Mouse (Mus musculus) adrenal gland, postnatal 25 days (tissue): ENCODE measurements around the gene Mapk1ip1l. TPM values are rescaled to one million over a fixed set of nuclear protein-coding genes. Genes with fewer than 3 reads are reported as not detected.
A peak's percentile ranks its signal among the peaks of the same experiment; 100 is the strongest.

Experiments used
- DNase-seq: peaks from one replicate; pipeline ENCODE4 v3.0.0; 2021; ENCODE audit warnings: mixed read lengths
- long read RNA-seq: library from polyadenylated mRNA; stranded (forward); transcript quantifications from one replicate; pipeline ENCODE4 v2.0.0, GENCODE M21; 2021
- total RNA-seq: library from RNA; stranded (reverse); gene quantifications from 2 replicates; pipeline ENCODE4 v1.2.3, GENCODE M21; 2021

Gene Mapk1ip1l
- total RNA-seq, result 60.6 and 77.5 TPM in 2 replicates
- long read RNA-seq, full-length matches to known transcripts, result 4 of 20 reads
- long read RNA-seq, partial matches to known transcripts, result 13 of 20 reads
- long read RNA-seq, other reads (novel, unspliced or antisense), result 3 of 20 reads

DNA sequence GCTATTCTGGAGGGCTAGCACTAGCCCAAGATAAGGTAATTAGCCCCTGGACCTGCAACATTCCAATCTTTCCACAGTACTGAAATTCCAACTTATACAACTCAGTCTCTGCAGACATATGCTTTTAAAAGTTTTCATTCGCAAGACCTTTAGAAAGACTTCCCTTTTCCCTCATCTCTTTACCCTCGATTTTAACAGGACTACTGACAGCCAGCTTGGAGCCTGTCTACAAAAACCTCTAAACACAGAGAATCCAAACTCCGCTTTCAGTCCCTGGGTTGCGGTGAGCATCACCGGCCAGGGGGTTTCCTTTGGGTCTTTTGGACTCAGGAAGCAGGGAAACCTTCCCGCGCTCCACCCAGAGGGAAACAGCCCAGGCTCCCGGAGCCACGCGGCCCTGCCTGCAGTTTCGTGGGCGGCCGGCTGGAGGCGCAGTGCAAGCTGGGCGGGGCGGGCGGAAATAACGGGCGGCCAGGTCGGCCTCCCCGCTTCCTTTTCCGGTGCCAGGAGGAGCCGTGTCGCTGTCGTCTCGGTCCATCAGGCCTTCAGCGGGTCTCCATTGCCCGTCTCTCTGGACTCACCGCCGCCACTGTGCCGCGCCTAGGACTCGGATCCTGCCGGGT, at the start of gene Mapk1ip1l:
TSS of gene Mapk1ip1l (plus strand) at position 482 of the 623 bp plus-strand sequence.
- peak; percentile 94 for DNase-seq

DNA sequence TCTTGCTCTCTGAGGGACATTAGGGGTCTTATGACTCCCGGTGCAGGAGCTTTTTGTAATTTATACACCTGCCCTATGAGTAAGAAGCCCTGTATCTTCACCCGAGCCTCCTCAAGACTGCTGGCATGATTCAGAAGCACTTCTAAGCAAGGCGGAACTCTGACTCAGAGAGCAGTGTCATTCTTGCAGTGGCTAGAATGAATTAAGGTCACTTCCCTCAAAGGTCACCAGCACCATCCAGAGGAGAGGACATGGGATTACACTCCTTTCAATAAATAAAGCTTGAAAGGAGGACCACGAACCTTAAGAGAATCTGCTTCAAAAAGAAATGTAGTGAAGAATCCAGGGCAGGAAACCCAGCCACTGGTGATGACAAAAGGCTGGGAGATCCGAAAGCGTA, 48.2 kb upstream of the Mapk1ip1l start:
- peak; percentile 15 for DNase-seq

DNA sequence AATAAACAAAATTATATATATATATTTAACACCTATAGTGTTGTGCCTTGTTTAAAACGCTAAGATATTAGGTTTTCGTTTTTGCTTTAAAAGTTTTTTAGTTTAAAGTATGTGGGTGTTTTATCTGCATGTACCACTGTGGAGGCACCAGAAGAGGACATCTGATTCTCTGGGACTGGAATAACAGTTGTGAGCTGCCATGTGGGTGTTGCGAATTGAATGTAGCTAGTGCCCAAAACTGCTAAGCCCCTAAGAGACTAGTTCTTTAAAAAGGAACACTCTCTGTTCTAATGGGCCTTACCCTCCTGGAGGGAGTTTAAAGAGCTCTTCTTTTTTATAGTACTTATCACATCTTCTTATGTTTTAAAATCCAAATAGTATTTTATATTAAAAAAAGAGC, 33.2 kb upstream of the Mapk1ip1l start:
- DNase-seq, result no peak

DNA sequence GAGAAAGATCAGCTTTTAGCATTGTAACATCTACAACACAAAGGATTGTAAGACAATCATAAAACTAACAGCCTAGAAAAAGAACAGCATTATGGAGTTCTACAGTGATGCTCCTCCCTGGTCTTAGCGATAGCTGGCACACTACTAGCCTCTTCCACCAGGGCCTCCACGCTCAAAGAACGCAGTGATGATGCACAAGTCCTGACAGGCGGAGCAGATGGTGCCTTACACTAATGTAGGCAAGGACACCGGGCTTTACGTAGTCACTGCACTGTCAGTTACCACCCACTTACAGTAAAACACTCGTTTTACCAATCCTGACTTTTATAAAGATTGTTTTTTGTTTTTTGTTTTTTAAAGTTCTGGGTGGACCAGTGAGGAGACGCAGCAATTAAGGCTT, 32.2 kb upstream of the Mapk1ip1l start:
- no peak for DNase-seq

DNA sequence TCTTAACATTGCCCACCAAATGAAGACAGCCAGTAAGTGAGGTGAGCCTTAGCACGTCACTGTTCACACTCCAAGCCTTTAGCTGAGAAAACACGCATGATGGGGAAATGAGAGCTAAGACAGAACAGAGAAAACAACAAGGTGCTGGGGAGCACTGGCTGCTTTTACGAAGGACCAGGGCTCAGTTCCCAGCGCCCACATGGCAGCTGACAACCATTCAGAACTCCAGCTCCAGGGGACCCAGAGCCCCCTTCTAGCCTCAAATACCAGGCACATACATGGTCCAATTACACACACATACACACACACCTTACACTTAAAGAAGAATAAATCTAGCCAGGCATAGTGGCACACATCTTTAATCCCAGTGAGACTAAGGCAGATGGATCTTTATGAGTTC, 29.0 kb upstream of the Mapk1ip1l start:
- DNase-seq, result no peak

DNA sequence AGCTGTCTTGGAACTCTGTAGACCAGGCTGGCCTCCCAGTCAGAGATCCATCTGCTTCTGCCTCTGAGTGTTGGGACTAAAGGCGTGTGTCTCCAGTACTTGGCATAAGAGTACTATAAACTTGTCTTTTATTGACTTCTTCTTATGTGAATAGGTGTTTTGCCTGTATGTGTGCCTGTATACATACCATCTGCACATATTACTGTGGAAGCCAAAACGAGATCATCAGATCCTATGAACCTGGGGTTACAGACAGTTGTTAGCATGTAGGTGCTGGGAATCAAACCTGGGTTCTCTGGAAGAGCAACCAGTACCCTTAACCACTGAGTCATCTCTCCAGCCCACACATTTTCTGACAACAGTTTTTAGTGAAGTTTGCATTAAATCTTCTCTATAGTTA, 28.4 kb upstream of the Mapk1ip1l start:
- DNase-seq, result no peak

DNA sequence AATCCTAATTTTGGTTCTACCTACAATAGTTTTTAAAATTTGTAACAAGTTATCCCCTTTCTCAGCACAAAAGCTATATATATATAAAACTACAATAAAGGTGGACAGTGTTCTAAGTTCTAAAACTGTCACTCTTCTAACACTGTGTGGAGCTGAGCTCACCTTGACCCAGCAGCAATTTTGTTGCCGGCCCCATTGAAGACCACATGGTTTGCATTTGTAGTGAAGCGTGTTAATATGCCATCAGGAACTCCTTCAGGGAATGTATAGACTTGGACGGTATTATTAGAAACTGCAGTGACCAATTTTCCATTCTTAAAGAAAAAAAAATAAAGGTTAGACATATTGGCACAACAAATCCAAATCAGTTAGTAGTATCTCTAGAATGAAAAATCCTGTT, 24.3 kb upstream of the Mapk1ip1l start:
- DNase-seq, result no peak

DNA sequence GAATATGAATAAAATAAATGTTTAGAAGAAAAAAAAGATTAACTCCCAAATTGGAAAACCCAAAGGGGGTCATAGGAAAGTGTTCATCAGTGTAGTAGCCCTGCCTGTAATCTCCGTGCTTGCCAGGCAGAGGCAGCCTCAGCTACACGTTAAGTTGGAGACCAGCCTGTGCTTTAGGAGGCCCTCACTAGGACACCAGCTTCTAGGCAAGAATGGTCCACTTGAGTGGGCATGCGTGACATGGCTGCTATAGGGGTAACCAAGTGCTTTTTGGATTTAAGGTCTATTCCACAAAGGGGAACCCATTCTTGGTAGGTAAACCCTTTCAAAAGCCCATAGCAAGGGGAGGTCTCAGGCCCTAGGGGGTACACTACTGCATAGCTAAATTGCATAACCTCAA, 22.6 kb upstream of the Mapk1ip1l start:
- no peak for DNase-seq

DNA sequence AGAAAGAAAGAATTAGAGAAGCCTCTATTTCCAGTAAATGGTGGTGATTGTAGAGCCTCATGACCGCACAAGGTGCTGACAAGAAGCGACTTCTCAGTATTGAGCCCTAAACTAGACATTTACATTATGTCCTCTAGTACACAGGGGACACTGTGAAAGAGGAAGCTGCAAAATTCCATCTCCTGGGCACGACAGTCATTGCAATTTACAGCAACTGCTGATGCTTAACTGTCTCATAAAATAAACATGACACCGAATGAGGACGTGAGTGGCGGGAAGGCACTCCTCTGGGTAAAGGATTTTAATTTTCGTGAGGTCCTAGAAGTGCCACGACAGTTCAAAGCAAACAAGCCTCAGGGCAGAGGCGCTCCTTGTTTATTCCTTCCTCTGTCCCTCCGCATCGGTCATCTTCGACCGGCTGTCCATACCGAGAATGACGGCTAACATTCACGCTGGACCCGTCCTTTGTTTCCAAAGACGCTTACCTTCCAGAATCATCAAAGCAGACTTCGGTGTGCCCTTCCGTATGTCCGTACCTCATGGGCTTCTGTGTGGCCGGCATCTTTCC, 21.9 kb upstream of the Mapk1ip1l start:
- no peak for DNase-seq

DNA sequence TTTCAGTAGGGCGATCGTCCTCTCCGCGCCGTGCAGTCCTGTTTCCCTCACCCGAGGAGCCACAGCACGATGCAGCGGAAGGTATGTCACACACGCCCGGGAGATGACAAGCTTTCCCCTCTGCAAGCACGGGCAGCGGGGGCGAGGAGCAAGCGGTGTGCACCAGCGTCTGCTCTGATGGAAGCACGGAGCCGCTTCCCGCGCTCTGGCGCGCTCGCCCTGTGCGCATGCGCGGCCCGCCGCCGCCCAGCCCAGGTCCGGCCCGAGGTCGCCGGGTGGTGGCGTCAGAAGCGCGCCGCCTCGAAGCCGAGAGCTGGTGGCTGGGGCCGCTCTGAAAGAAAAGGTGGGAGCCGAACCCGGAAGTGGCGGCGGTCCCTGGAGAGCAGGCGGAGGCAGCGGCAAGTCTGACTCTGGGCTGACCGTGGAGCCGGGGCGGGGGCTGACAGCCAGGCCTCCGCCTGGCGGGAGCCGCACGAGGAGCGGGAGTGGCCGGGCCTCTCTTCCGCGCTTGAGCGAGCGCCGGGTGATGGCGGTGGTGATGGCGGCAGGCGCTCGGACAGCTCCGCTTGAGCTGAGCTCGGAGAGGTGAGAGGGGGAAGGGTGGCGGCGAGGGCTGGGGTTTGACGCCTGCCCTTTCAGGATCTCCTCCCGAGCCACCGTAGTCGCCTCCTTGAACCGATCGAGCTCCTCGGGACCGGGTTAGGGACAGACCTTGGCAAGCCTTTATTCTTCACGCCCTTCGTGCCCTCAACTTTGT, 21.3 kb upstream of the Mapk1ip1l start, which contains the start of the genes Wdhd1 and Socs4:
TSS of gene Wdhd1 (minus strand) at position 221 of the 757 bp plus-strand sequence.
TSS of gene Socs4 (plus strand) at position 295 of the 757 bp plus-strand sequence.
- peak; percentile 96 for DNase-seq

DNA sequence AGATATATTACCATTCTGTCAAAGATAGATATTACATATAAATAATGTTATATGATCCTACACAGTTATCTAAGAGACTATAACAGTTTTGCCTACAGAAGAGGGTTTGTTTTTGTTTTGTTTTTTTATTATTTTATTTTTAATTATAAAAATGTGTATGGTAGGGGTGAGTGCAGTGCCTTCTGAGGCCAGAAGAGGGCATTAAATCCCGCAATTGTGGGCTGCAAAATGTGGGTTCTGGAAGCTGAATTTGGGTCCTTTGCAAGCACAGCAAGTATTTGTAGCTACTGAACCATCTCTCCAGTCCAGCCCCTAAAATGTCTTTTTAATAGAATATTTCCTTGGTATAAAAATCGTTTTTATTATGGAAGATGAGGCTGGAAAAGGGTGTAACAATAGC, 19.0 kb upstream of the Mapk1ip1l start:
- DNase-seq, result no peak

DNA sequence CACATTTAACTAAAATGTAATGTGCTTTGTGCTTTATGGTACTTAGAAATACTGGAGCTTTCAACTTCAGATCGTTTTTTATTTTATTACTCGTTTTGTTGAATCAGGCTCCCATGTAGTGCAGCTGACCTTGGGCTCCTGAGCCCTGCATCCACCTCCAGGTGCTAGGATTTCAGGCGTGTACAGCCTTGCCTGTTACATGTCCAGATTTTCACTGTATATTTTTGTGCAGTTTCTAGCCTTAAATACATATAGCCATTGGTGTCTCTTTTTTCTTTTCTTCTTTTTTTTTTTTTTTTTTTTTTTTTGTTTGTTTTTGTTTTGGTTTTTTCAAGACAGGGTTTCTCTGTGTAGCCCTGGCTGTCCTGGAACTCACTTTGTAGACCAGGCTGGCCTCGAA, 16.5 kb upstream of the Mapk1ip1l start:
- DNase-seq, result no peak

DNA sequence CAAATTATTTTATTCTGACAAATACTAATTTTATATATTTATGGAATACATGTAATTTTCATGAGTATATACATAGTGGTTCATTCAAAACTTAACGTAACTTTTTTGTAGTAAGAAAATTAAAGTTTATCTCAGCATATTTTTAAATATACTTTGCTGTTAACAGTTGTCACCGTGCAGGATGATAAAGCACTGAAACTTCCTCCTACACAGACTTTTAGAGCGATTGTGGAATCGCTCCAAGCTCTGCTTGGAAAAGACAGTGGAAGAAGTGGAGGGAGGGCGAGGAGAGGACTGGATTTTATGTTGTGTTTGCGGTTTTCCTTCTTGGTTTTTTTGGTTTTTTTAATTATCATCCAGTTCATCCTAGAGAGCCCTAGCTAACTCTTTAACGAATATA, 14.5 kb upstream of the Mapk1ip1l start:
- no peak for DNase-seq

DNA sequence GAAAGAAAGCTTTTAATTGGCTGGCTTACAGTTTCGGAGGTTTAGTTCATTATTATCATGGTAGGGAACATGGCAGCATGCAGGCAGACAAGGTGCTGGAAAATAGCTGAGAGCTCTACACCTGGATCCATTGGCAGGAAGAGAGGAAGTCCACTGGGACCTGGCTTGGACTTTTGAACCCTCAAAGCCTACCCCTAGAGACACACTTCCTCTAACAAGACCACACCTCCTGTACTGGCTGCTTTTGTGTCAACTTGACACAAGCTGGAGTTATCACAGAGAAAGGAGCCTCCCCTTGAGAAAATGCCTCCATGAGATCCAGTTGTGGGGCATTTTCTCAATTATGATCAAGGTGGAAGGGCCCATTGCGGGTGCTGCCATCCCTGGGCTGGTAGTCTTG, 12.8 kb upstream of the Mapk1ip1l start:
- DNase-seq, result no peak

DNA sequence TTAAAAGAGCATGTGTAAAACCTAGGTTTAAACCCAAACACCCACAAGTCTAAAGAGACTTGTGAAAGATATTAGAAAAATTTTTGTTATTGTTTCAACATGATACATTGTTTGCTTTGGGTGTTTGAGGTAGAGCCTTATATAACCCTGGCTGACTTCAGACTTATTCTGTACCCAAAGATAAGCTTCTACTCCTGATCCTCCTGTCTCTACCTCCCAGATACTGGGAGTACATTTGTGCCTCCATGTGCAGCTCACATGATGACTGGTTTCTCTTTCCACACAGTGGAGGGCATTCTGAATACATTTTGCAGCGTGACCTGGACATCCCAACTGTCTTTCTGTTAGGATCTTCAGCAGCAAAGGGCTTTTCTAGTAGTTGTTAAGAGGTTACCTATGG, 11.9 kb upstream of the Mapk1ip1l start:
- DNase-seq, result no peak

DNA sequence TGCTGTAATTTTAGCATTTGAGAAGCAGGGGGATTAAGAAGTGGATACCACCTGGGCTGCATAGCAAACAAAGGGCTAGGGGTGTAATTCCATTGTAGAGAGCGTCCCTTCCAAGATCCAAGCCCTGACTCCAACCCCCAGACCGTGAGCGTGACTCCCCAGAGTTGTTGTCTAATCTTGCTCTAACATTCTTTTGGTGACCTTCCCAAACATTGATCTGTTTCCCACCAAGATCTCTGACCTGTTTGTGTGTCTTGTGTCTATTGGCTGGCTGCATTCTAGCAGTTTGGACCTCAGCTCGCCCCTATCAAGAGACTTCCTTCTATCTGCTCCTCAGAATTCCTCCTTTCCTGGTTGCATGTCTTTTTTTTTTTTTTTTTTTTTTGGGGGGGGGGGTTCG, 11.0 kb upstream of the Mapk1ip1l start:
- no peak for DNase-seq

DNA sequence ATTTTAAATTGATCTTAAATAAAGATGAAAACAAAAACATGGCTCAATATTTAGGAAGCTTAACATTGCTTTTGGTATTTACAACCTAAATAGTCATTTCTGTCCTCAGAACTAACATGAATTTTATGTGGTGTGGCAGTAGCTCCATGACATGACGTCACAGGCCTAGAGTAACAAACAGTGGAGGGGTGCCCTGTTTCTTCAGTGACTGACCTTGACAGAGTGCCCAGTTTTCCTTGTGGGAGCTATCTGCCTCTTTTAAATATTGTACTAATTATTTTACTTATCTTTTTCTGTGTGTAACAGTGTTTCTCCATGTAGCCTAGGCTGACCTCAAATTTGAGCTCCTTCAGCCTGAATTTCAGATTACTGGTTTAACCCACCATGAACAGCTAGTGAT, 6.3 kb upstream of the Mapk1ip1l start:
- no peak for DNase-seq

DNA sequence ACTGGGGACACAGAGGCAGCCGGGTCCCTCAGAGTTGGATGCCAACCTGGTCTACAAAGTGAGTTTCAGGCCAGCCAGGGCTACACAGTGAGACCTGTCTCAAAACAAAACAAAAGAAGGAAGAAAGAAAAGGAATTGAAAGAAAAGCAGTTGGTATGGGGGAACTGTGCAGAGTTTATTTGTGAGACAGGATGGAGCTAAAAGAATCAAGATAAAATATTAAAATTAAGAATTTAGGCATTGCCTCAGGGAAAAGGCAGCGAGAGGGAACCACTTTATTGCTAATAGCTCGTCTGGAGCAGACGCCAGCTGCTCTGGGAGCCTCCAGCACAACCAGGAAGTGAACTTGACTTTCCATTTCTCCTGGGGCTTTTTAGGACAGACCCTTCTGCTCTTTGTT, 3.9 kb upstream of the Mapk1ip1l start:
- no peak for DNase-seq

DNA sequence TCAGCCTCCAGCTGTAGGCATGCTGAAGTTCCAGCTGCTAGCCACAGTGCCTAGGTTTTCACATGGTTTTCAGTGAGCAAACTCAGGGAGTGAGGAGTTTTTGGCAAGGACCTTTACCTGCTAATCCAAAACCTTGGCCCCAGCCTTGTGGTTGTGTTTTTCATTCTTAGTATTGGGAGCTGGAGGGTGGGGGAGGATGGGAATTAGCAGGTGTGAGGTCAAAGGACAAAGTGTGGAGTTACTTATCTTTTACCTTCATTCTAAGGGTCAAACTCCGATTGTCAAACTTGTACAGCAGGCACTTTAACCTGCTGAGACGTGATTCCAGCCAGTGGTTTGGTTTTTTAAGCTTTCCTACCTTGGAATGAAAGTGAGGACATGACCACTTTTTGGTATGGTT, 1.8 kb upstream of the Mapk1ip1l start:
- DNase-seq, result no peak

DNA sequence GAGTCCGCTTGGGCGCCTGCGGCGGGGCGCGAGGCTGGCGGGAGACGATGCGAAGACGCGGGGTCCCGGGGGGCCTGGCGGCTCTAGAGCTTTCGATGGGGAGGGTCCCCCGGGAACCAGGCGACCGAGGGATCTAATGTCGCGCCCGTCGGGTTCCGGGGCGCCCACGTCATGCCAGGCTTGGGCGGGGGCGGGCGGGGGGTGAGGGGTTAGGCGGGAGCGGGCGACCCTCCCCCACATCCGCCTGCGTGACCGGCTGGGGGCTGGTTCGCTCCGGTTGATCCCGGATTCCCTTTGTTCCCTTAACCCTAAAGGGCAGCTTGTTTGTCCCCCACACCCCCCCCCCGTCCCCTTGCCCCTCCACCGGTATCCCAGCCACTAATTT, 334 bp downstream of the Mapk1ip1l start:
- DNase-seq, result no peak

DNA sequence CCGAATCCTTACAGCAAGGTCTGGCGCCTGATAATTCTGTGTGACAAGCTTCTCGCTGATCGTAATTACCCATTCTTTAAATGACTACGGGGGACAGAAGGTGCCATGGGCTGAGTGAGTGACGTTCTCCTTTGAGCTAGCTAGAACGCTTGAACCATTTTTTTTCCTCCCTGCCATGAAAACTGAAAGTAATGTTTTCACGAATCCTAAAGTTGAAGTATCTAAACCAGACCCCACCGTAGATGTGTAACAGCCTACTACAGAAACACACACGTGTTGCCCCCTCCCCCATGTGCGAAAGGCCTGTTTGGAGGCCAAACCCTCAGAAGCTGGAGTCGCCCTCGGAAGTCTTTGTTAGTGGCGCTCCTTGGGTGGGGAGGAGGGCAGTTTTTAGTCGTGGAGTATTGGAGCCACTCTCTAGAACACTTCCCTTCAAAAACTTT, 774 bp downstream of the Mapk1ip1l start:
- DNase-seq, result peak; percentile 27

DNA sequence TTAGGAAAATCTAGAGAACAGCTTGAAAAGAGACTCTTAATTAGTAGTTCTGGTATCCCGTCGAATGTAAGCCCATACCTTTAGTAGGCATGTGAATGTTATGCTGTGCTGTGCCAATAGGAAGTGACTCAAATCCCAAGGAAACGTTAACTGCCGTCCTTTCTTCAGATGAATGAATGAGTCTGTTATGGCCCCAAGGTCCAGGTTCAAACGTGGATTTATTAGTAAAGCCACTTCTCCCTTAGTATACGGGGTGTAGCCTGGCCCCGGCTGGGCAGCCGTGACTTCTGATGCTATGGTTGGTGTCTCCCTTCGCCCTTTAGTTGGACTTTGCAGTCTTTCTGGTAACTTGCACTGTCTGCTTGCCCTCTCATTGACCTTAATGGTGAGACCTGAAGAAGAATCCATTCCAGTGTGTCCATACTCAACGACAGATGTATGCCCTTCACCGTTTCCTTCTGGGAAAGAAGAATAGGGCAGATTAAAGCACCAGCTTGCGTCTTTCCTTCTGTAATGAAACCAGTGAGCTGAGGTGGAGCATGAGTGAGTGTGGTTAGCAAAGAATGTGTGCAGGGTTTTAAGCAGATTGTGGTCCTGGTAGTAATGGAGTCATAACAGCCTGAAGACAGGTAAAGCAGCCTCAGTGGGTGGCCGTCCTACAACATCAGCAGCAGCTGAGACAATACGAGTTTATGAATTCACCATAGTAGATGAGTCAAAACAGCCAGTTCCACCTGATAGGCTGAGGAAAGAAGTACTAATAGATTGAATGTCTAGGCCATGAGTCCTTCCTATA, 5.0 kb downstream of the Mapk1ip1l start:
- DNase-seq, result no peak
